ENCODE assay signal across 35 mouse cellular contexts in the genomic region with DNA sequence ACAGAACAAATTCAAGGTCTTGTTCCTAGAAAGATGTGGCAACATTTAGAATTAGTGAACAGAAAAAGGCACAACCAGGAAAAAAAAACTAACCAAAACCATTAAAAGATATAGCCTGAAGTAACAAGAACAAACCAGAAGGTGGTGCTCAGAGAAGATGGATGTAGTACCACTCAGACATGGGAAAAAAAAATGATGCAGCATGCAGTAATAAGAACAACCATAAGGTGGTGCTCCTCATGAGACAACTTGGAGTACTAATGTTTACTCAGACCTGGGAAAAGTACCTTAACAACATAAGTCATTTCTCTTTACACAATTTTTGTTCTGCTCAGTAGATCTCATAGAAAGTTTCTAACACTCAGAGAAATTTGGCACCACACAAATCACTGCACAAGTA. TPM values are rescaled to one million over a fixed set of nuclear protein-coding genes. Genes with fewer than 3 reads are reported as not detected.
A peak's percentile ranks its signal among the peaks of the same experiment; 100 is the strongest.
DNase-seq lines count a peak whose midpoint lies in the region; ATAC-seq and TF ChIP-seq lines count a peak whose summit lies in the region.
"Not testable (repeated sequence)": the region's sequence is repeated elsewhere in the genome, so short reads cannot be mapped to it uniquely, and the experiment has no call there.
"Had no signal": no experiment of that assay in that cellular context is flagged by ENCODE, and none has a peak within 500 bp of the region (broad histone marks: within the 10 kb centered on the region; RNA-seq: fewer than 3 reads in every experiment).

No protein-coding gene starts in this region.

- ATAC-seq in forebrain, postnatal 0 days; kidney, postnatal 0 days (replicated peaks; ENCODE audit: low FRiP score, low read depth); lung, embryonic 14.5 days (ENCODE audit: insufficient read depth); stomach, postnatal 0 days (ENCODE audit: low FRiP score, low TSS enrichment): not testable (repeated sequence)

- H3K9ac ChIP-seq in forebrain, postnatal 0 days; kidney, postnatal 0 days (ENCODE audit: low read depth, low read length); lung, embryonic 14.5 days; stomach, postnatal 0 days (ENCODE audit: low read length): not testable (repeated sequence)

- TF ChIP-seq CTCF in forebrain, postnatal 0 days (IDR thresholded peaks at IDR 0.05; ENCODE audit: low read depth); lung, embryonic 14.5 days (IDR thresholded peaks at IDR 0.05; ENCODE audit: low read depth): not testable (repeated sequence)
- peak; percentile 44 for TF ChIP-seq CTCF in kidney, postnatal 0 days (IDR thresholded peaks at IDR 0.05; ENCODE audit: low read depth)
- peak; percentile 41 for TF ChIP-seq CTCF in left cerebral cortex, adult 2 months (IDR thresholded peaks at IDR 0.05)
- TF ChIP-seq CTCF in stomach, postnatal 0 days (IDR thresholded peaks at IDR 0.05; ENCODE audit: low read depth) = peak; percentile 51

- H3K9me3 ChIP-seq in forebrain, postnatal 0 days (ENCODE audit: low read length); kidney, postnatal 0 days (replicated peaks; ENCODE audit: low read length); lung, embryonic 14.5 days (ENCODE audit: low read depth, low read length); stomach, postnatal 0 days (ENCODE audit: control insufficient read depth, low read length): not testable (repeated sequence)

- H3K36me3 ChIP-seq in forebrain, postnatal 0 days (ENCODE audit: insufficient read depth); kidney, postnatal 0 days (ENCODE audit: insufficient read depth, low read length); lung, embryonic 14.5 days (ENCODE audit: insufficient read depth); stomach, postnatal 0 days (ENCODE audit: control insufficient read depth, insufficient read depth, low read length): not testable (repeated sequence)

- not testable (repeated sequence) for H3K4me1 ChIP-seq in forebrain, postnatal 0 days (ENCODE audit: insufficient read depth); kidney, postnatal 0 days (replicated peaks; ENCODE audit: insufficient read depth, low read length); lung, embryonic 14.5 days (ENCODE audit: insufficient read depth); stomach, postnatal 0 days (replicated peaks; ENCODE audit: control insufficient read depth, insufficient read depth)

- not testable (repeated sequence) for H3K4me2 ChIP-seq in forebrain, postnatal 0 days (ENCODE audit: low read depth); kidney, postnatal 0 days (ENCODE audit: low read length); lung, embryonic 14.5 days; stomach, postnatal 0 days (replicated peaks; ENCODE audit: low read depth)

- H3K4me3 ChIP-seq in forebrain, postnatal 0 days (ENCODE audit: low read depth, low read length); kidney, postnatal 0 days (replicated peaks; ENCODE audit: low read depth, low read length); left cerebral cortex, adult 2 months; lung, embryonic 14.5 days (ENCODE audit: low read depth, low read length); stomach, postnatal 0 days (ENCODE audit: low read depth, low read length): not testable (repeated sequence)

- not testable (repeated sequence) for TF ChIP-seq EP300 in stomach, postnatal 0 days (optimal IDR thresholded peaks at IDR 0.05)

- intact Hi-C loops in left cerebral cortex, adult 2 months (cut with DNase I) = not testable (repeated sequence)

- DNase-seq in ES-CJ7 (ENCODE audit: low read depth, low spot score) = peak; percentile 27
- DNase-seq in WW6 (ENCODE audit: low read depth, low spot score) = peak; percentile 9
- peak; percentile 4 for DNase-seq in forebrain, postnatal 0 days
- DNase-seq in kidney, postnatal 0 days (ENCODE audit: low spot score) = peak; percentile 14
- DNase-seq in left cerebral cortex, adult 2 months (ENCODE audit: extremely low spot score in 1 of 2, low spot score in 2 of 2); stomach, postnatal 0 days (ENCODE audit: low spot score): not testable (repeated sequence)
- DNase-seq in lung, embryonic 14.5 days = peak; percentile 0

- not testable (repeated sequence) for H3K27ac ChIP-seq in forebrain, postnatal 0 days (ENCODE audit: low read depth, low read length); kidney, postnatal 0 days; left cerebral cortex, adult 2 months; lung, embryonic 14.5 days (ENCODE audit: low read depth); stomach, postnatal 0 days (replicated peaks)

- H3K27me3 ChIP-seq in forebrain, postnatal 0 days (ENCODE audit: insufficient read depth, low read length); kidney, postnatal 0 days (ENCODE audit: insufficient read depth, low read length); lung, embryonic 14.5 days (ENCODE audit: insufficient read depth, low read length); stomach, postnatal 0 days (ENCODE audit: control insufficient read depth, insufficient read depth, low read length): not testable (repeated sequence)

RNA-seq across cellular contexts. Expression of gene Gm2075, which starts 27.6 kb away (rescaled TPM):
- total RNA-seq in forebrain, postnatal 0 days (2014; rRNA removed) = not detected in 2 replicates
- polyA plus RNA-seq in forebrain, postnatal 0 days (2015; fragmentation: Nextera tagmentation; extraction: Ambion mirVana) = not detected in 2 replicates
- not detected in 2 replicates for polyA plus RNA-seq in kidney, postnatal 0 days (2015; fragmentation: Nextera tagmentation; extraction: Ambion mirVana)
- total RNA-seq in left cerebral cortex, adult 2 months (2021) = not detected
- polyA plus RNA-seq in lung, embryonic 14.5 days (2014; fragmentation: Nextera tagmentation; extraction: Ambion mirVana) = not detected in 2 replicates
- not detected in 2 replicates for polyA plus RNA-seq in stomach, postnatal 0 days (2015; fragmentation: Nextera tagmentation; extraction: Ambion mirVana)
- total RNA-seq: adrenal gland, adult 2 months; adrenal gland, postnatal 36 days; gastrocnemius, postnatal 14 days; heart, postnatal 25 days; layer of hippocampus, adult 8-10 months; layer of hippocampus, postnatal 25 days; left cerebral cortex, postnatal 10 days; megakaryocyte-erythroid progenitor cell, adult 5-6 weeks; monocyte, adult 5-6 weeks had no signal
- polyA plus RNA-seq: activated CD4-positive, CD25-positive, alpha-beta regulatory T cell, adult 4 months; adrenal gland, adult 2 months; embryonic facial prominence, embryonic 10.5 days; embryonic facial prominence, embryonic 15.5 days; forebrain, embryonic 12.5 days; heart, embryonic 10.5 days; heart, embryonic 15.5 days; hindbrain, embryonic 11.5 days; hindbrain, embryonic 16.5 days; intestine, embryonic 15.5 days; limb, embryonic 12.5 days; liver, embryonic 11.5 days; liver, embryonic 16.5 days; lung, postnatal 0 days; macrophage; midbrain, embryonic 13.5 days; neural tube, embryonic 14.5 days; Patski; stomach, embryonic 15.5 days; urinary bladder, adult 2 months had no signal

RNA-seq across cellular contexts. Expression of gene Gm2042, which starts 30.1 kb away (rescaled TPM):
- total RNA-seq in forebrain, postnatal 0 days (2014; rRNA removed) = not detected in 2 replicates
- not detected in 2 replicates for polyA plus RNA-seq in forebrain, postnatal 0 days (2015; fragmentation: Nextera tagmentation; extraction: Ambion mirVana)
- not detected in 2 replicates for polyA plus RNA-seq in kidney, postnatal 0 days (2015; fragmentation: Nextera tagmentation; extraction: Ambion mirVana)
- not detected for total RNA-seq in left cerebral cortex, adult 2 months (2021)
- polyA plus RNA-seq in lung, embryonic 14.5 days (2014; fragmentation: Nextera tagmentation; extraction: Ambion mirVana) = not detected in 2 replicates
- not detected in 2 replicates for polyA plus RNA-seq in stomach, postnatal 0 days (2015; fragmentation: Nextera tagmentation; extraction: Ambion mirVana)
- total RNA-seq: adrenal gland, adult 2 months; adrenal gland, postnatal 36 days; gastrocnemius, postnatal 14 days; heart, postnatal 25 days; layer of hippocampus, adult 8-10 months; layer of hippocampus, postnatal 25 days; left cerebral cortex, postnatal 10 days; megakaryocyte-erythroid progenitor cell, adult 5-6 weeks; monocyte, adult 5-6 weeks had no signal
- polyA plus RNA-seq: activated CD4-positive, CD25-positive, alpha-beta regulatory T cell, adult 4 months; adrenal gland, adult 2 months; embryonic facial prominence, embryonic 10.5 days; embryonic facial prominence, embryonic 15.5 days; forebrain, embryonic 12.5 days; heart, embryonic 10.5 days; heart, embryonic 15.5 days; hindbrain, embryonic 11.5 days; hindbrain, embryonic 16.5 days; intestine, embryonic 15.5 days; limb, embryonic 12.5 days; liver, embryonic 11.5 days; liver, embryonic 16.5 days; lung, postnatal 0 days; macrophage; midbrain, embryonic 13.5 days; neural tube, embryonic 14.5 days; stomach, embryonic 15.5 days; urinary bladder, adult 2 months had no signal

RNA-seq across cellular contexts. Expression of gene Gm6803, which starts 34.6 kb away (rescaled TPM):
- total RNA-seq in forebrain, postnatal 0 days (2014; rRNA removed) = not detected in 2 replicates
- not detected in 2 replicates for polyA plus RNA-seq in forebrain, postnatal 0 days (2015; fragmentation: Nextera tagmentation; extraction: Ambion mirVana)
- polyA plus RNA-seq in kidney, postnatal 0 days (2015; fragmentation: Nextera tagmentation; extraction: Ambion mirVana) = not detected in 2 replicates
- not detected for total RNA-seq in left cerebral cortex, adult 2 months (2021)
- polyA plus RNA-seq in lung, embryonic 14.5 days (2014; fragmentation: Nextera tagmentation; extraction: Ambion mirVana) = not detected in 2 replicates
- not detected in 2 replicates for polyA plus RNA-seq in stomach, postnatal 0 days (2015; fragmentation: Nextera tagmentation; extraction: Ambion mirVana)
- total RNA-seq: adrenal gland, adult 2 months; adrenal gland, postnatal 36 days; gastrocnemius, postnatal 14 days; heart, postnatal 25 days; layer of hippocampus, adult 8-10 months; layer of hippocampus, postnatal 25 days; left cerebral cortex, postnatal 10 days; megakaryocyte-erythroid progenitor cell, adult 5-6 weeks; monocyte, adult 5-6 weeks had no signal
- polyA plus RNA-seq: activated CD4-positive, CD25-positive, alpha-beta regulatory T cell, adult 4 months; adrenal gland, adult 2 months; embryonic facial prominence, embryonic 10.5 days; embryonic facial prominence, embryonic 15.5 days; forebrain, embryonic 12.5 days; heart, embryonic 10.5 days; heart, embryonic 15.5 days; hindbrain, embryonic 11.5 days; hindbrain, embryonic 16.5 days; intestine, embryonic 15.5 days; limb, embryonic 12.5 days; liver, embryonic 11.5 days; liver, embryonic 16.5 days; lung, postnatal 0 days; macrophage; midbrain, embryonic 13.5 days; neural tube, embryonic 14.5 days; Patski; stomach, embryonic 15.5 days; urinary bladder, adult 2 months had no signal

RNA-seq across cellular contexts. Expression of gene Gm2056, which starts 42.8 kb away (rescaled TPM):
- total RNA-seq in forebrain, postnatal 0 days (2014; rRNA removed) = not detected in 2 replicates
- polyA plus RNA-seq in forebrain, postnatal 0 days (2015; fragmentation: Nextera tagmentation; extraction: Ambion mirVana) = not detected in 2 replicates
- not detected in 2 replicates for polyA plus RNA-seq in kidney, postnatal 0 days (2015; fragmentation: Nextera tagmentation; extraction: Ambion mirVana)
- not detected for total RNA-seq in left cerebral cortex, adult 2 months (2021)
- not detected in 2 replicates for polyA plus RNA-seq in lung, embryonic 14.5 days (2014; fragmentation: Nextera tagmentation; extraction: Ambion mirVana)
- not detected in 2 replicates for polyA plus RNA-seq in stomach, postnatal 0 days (2015; fragmentation: Nextera tagmentation; extraction: Ambion mirVana)
- total RNA-seq: adrenal gland, adult 2 months; adrenal gland, postnatal 36 days; gastrocnemius, postnatal 14 days; heart, postnatal 25 days; layer of hippocampus, adult 8-10 months; layer of hippocampus, postnatal 25 days; left cerebral cortex, postnatal 10 days; megakaryocyte-erythroid progenitor cell, adult 5-6 weeks; monocyte, adult 5-6 weeks had no signal
- polyA plus RNA-seq: activated CD4-positive, CD25-positive, alpha-beta regulatory T cell, adult 4 months; adrenal gland, adult 2 months; embryonic facial prominence, embryonic 10.5 days; embryonic facial prominence, embryonic 15.5 days; forebrain, embryonic 12.5 days; heart, embryonic 10.5 days; heart, embryonic 15.5 days; hindbrain, embryonic 11.5 days; hindbrain, embryonic 16.5 days; intestine, embryonic 15.5 days; limb, embryonic 12.5 days; liver, embryonic 11.5 days; liver, embryonic 16.5 days; lung, postnatal 0 days; macrophage; midbrain, embryonic 13.5 days; neural tube, embryonic 14.5 days; Patski; stomach, embryonic 15.5 days; urinary bladder, adult 2 months had no signal
